Mouse (Mus musculus): Measurements from ENCODE around the gene Gm5624.
"Not testable (repeated sequence)": the region's sequence is repeated elsewhere in the genome, so short reads cannot be mapped to it uniquely, and the experiment has no call there.

The Gm5624 gene

GRCm38 (mm10) chr14:44627737-44628136 lies at the start of gene Gm5624:
TSS of gene Gm5624 (minus strand) at chr14:44627938.
- not testable (repeated sequence) for DNase-seq (ENCODE audit: low read depth in 1 of 2, low spot score in 2 of 2)

- DNase-seq (ENCODE audit: low read depth in 1 of 2, low spot score in 2 of 2), result peak in 1 of 2 experiments; percentile 1
Observed at GRCm38 (mm10) chr14:44591765-44592164, 36.0 kb downstream of the Gm5624 start.

- DNase-seq (ENCODE audit: low read depth in 1 of 2, low spot score in 2 of 2), result not testable (repeated sequence)
Observed at GRCm38 (mm10) chr14:44582853-44583252, 44.9 kb downstream of the Gm5624 start, which contains the start of gene Gm8247. TSS of gene Gm8247 (plus strand) at chr14:44583153.

- DNase-seq (ENCODE audit: low read depth in 1 of 2, low spot score in 2 of 2), result not testable (repeated sequence)
Observed at GRCm38 (mm10) chr14:44547961-44548360, 79.8 kb downstream of the Gm5624 start.

GRCm38 (mm10) chr14:44517976-44518375 lies 109.8 kb downstream of the Gm5624 start, which contains the start of gene Gm17093:
TSS of gene Gm17093 (plus strand) at chr14:44518276.
- DNase-seq (ENCODE audit: low read depth in 1 of 2, low spot score in 2 of 2), result not testable (repeated sequence)
